Mouse (Mus musculus) G1E-ER4 (cell line): ENCODE measurements around the gene Grid1. TPM values are rescaled to one million over a fixed set of nuclear protein-coding genes. Genes with fewer than 3 reads are reported as not detected.

Source experiments
- GATA1 ChIP-seq: IDR thresholded peaks from one replicate; pipeline ENCODE4 v1.8.0; 2012; ENCODE audit warnings: low read length, inconsistent platforms
- polyA plus RNA-seq: library from polyadenylated mRNA; stranded (reverse); fragments of >175 nt; gene quantifications from 2 replicates; pipeline ENCODE4 v1.2.3, GENCODE M21; 2012

Grid1 gene
- polyA plus RNA-seq, 1 experiment: not detected

DNA sequence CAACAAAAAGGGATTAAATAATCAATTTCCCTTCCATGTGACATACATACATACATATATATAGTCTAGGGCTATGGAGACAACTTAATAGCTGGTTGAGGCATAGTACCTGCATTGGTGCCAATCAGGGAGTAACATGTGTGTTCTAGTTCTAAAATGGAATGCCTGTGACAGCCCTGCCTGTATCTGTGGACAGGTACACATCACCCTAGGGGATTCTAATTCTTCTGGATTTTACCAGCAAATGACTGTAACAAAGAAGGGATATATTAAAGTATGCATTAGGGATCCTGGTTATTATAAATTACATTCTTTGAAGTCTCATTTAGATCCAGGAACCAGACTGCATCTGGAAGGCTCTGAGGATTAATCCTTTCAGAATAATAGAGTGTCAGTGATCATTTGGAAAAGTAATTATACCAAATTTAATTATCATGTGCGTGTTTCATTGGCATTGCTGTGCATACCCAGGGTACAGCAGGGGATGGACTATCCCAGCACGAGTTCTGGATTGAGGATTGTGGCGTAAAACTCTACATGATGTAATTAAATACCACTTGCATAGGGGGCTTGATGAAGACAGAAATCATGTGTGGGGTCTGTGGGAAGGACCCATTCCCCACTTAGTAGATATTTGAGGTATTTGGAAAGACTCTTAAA lies 584.5 kb downstream of the Grid1 start:
- TF ChIP-seq GATA1: no peak

DNA sequence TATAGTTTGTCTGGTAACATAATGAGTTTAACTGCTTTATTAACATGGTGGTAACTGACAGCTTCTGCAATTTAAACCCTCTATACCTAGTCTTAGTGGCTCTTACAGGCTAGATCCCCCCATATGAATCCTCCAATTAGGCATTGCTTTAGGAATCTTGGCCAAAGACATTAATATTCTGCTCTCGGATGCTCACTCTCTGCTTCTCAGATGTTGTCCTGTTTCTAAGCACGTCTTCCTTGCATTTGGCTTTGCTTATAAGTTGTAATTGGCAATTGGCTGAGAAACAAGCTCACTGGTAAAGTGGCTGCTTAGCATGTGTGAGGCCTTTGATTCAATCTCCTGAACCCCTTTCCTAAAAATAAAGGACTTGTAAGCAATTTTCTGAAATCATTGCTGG lies 610.4 kb downstream of the Grid1 start:
- TF ChIP-seq GATA1: no peak

DNA sequence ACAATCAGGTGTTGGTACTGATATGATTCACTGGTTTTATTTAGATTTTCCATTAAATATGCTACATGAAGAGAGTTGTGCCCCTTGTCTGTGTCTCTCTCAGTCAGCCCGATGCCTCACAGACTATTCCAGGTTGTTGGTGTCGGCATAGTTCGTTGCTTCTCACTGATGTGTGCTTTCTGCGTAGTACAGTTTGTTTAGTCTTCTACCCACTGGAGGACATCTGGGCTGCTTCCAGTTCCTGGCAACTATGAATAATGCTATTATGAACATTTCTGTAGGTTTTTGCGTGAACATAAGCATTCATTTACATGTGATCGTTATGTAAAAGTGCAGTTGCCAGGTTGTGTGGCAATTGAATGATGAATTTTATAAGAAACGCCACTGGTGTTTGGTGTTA lies 633.8 kb downstream of the Grid1 start:
- TF ChIP-seq GATA1: no peak

DNA sequence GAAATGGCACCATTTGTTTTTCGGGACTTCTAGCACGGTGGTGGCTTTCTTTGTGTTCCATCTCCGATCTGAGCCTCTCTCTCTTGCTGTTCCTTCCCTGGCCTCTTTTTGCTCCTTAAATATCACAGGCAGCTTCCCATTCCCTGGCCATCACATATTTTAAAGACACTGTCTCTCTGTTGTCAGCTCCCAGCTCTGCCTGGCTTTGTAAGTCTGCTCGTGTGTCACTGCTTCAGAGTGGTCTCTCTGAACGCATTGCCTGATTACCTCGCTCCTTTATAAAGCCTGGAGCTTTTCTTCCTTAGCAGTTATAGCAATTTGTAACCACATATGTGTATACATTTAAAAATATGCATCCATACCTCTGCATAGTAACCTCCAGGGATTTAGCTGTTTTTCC lies 648.3 kb downstream of the Grid1 start:
- no peak for TF ChIP-seq GATA1

DNA sequence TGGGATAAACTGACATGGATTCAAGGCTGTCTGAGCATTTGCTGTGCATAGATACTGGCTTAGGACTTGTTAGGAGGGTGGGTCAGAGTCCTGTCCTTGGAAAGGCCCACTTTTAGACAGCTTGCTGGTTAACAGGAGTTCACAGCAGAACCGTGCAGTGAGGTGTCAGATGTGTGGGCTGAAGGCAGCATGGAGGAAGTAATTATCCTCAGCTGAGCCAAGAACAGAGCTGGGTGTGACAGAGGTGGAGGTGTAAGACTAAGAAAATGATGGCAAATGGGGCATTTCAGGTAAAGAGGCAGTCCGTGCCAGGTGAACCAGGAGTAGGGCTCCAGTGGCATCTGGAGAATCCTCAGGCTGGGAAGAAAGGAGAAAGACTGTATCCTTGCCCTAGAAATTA lies 666.1 kb downstream of the Grid1 start:
- TF ChIP-seq GATA1: no peak

DNA sequence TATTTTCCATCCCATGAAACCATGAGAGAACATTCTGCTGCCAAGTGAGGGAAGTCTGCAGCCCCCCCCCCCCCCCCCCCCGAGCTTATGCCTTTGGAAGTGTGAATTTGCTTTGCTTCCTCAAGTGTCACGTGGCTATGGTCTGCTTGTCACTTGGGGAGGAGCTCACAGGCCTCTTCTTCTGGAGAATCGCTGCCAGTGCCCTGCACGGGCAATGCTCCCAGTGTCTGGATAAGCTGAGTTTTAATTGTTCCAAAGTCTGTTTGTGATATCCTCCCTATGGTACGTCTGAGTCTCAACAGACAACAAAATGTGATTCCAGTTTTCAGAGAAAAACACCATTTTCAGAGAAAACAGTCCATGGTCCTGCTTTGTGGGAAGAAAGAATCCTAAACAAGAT lies 682.4 kb downstream of the Grid1 start:
- TF ChIP-seq GATA1: no peak

DNA sequence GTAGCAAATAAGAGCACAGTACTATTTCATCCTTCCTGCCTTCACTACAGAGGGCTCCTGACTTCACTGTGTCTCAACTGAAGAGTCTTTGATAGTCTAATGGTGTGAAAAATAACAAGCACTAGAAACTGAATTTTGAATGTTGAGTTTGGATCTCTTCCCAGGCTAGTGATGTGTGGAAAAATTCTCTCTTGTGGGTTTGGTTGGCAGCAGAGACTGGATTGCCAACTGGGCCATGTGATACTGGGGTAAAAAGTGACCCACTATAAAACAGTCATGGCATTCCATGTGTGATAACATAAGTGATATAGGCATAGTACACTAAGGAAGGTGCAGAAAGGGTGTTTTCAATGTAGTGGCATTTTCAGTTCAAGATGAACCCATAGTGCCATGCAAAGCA lies 699.5 kb downstream of the Grid1 start:
- no peak for TF ChIP-seq GATA1

DNA sequence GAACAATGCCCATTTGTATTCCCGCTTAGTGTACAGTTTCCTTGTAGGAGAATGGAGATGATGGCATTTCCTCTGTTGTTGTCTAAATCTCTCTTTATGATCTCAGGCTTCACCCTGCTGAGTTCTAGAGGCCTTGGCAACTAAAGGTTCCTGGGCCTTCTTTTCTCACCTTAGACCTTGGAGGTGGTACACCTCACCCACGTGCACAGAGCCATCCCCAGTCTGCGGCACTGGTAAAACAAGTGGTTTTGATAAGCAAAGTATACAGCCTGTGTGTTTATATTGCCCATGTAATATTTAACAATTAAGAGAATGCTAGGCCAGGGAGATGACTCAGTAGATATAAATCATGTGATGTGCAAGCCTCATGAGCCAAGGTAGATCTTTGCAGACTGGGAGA lies 718.9 kb downstream of the Grid1 start:
- no peak for TF ChIP-seq GATA1

DNA sequence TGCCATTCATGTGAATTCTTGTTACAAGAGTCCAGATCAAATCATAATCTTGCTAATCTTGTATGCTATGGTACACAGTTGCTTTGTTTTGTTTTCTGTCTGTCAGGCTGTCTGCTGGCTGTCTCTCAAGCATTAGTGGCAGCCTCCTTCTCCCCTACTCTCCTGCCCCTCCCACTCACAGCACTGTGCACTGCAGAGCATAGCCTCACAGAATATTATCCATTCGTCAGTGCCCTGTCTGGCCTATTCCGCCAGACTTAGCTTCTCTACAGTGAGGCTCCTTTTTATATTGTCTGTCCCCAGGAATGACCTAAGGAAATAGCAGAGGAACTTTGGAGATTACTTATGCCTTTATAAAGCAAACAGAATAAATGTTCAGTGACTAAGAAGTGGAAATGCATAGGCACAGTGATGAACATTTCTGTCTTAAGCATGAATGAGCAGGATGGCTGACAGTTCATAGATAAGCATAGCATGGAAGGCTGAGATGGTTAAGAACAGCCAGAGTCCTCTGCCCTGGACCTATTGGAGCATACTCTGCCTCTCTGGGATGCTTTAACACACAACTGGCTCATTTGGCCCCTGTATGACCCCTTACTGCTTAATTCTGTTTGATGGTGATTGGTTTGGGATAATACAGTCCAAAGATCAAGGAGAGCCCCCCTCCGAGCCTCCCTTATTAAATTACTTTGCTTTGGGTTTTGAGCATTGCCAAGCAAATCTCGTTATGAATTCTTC lies 721.5 kb downstream of the Grid1 start:
- no peak for TF ChIP-seq GATA1

DNA sequence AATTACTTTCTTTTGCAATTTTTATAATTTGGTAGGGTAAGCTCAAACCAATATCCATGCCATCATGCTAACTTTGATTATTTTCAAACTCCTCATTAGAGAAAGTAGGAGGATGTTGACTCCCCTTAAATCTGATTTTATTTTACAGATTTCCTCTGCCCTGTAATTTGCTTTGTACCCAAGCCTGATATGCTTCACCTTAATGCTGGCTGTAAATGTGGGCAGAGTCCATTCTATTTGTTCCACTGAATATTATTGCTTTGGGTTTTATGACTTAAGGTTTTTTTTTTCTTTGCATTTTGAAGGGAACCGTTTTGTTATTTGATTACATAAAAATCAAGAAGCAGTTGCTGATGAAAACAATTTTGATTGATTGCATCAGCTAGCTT lies 722.1 kb downstream of the Grid1 start:
- TF ChIP-seq GATA1: no peak

DNA sequence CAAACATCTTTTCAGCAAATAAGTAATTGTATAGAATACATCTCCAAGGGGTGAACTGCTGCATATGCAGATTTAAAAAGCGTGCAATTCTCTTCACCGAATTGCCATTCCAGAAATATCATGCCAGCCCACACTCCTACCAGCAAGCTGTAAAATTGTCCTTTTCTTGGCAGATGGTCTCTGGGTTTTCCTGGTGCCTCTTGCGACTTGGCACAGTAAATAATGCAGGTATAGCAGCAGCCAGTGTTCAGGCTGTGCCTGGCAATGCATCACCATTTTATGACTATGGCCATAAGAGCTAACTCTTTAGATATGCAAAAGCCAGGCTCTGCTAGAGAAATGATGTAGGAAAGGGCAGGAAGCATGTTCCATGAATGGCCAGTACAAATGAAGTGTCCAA lies 734.4 kb downstream of the Grid1 start:
- TF ChIP-seq GATA1: no peak

DNA sequence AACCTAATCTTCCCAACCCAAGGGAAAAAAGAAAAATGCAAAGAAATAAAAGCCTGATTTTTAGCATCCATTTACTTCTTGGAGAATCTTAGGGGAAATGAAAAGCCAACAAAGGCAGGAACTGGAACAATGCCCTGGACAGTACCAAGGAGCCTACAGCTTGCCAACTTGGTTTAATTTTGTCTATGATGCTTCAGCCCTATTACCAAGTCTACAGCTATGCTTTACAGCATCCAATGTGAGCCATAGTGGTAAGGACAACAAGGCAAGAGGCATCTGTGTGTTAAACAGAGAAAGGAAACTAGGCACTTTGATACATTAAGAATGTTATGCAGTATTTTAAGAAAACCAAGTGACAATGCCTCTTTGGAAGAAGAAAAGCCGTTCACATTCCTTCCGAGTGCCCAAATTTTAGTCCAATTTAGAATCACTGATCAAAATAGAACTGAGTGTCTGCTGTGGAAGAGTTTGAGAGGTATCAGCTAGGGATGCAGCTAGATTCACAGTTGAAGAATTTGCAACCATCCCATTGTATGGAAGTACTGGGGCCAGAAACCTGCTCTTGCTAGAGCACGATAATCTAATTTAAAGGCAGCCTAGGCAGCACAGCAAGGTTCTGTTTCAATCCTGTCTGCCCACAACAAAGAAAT lies 741.5 kb downstream of the Grid1 start:
- no peak for TF ChIP-seq GATA1

DNA sequence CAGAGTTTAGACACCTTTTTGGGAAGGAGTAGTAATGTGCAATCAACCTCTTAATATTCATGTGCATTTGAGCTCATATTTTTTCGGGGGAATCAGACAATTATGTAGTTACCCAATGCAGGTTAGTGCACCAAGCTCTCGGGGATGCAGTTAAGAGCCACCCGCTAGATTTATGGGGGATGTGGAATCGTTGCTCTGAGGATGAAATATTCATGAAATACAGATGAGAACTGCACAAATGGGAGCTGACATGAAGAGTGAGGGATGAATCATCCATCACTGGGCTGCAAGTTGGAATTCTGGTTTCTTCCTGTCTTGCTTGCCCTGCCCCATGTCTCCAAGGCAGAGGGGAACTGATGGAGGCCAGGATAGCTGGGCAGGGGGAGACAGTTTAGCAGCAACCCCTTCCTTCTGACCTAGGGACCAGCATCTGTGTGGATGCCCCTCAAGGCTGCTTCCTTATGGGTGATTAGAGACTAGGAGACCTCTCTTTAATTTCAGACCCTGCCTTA lies 753.1 kb downstream of the Grid1 start:
- TF ChIP-seq GATA1: no peak

DNA sequence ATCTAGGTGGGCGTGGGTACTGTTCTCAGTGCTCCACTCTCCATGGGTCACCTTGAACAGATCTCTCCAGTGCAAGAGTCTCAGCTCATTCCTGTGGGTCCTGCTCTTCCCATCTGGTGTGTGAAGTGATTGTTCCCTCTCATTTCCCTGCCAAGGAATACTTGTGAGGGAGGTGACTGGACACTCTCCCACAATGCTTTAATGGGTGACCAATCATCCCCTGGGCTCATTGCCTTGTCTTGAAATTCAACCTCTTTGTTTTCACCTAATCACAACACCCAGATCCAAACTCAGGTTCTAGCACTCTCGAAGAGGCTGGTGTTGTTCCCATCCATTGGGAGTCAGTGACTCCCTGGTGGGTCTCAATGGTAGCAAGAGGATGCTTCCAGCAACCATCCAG lies 754.6 kb downstream of the Grid1 start:
- no peak for TF ChIP-seq GATA1

DNA sequence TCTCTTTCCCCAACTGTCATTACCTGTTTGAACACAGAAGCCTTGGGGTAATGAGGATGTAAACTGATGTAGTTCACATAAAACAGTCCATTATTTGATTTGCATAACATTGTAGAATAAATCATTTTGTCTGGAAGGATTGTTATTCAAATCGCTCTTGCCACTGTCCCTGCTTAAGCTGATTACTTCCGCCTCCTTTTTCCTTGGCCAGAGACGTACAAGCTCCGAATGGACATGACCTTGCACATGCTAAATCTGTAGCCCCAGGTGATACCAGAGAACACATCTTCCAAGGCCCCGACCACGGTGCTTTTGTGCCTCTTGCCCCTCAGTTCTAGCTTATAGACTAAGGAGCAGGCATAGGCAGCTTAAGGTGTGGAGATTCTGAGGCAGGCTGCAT lies 755.4 kb downstream of the Grid1 start:
- no peak for TF ChIP-seq GATA1

DNA sequence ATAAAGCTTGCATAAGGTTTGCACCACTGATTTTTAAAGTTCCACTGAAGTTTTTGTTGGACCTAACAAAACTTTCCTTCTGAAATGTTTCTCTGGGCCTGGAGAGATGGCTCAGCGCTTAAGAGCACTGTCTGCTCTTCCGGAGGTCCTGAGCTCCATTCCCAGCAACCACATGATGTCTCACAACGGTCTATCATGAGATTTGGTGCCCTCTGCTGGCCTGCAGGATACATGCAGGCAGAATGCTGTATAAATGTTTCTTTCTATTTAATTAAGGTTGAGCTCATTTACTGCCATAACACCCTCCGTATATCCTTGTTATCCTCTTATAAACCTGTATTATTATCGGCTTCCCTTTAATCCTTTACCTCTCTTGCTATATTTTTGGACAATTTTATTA lies 805.8 kb downstream of the Grid1 start:
- no peak for TF ChIP-seq GATA1

Other genes with a start within 250 kb of the Grid1 start
- not detected in 2 replicates for gene Ldb3, start 231.4 kb upstream of the Grid1 start, polyA plus RNA-seq
- gene Opn4, start 220.0 kb upstream of the Grid1 start, polyA plus RNA-seq: not detected in 2 replicates
- 22.5 and 33.9 TPM in 2 replicates for gene Wapl, start 146.2 kb upstream of the Grid1 start, polyA plus RNA-seq